Mouse (Mus musculus) midbrain, postnatal 0 days (tissue): ENCODE measurements around the gene Oas1g. TPM values are rescaled to one million over a fixed set of nuclear protein-coding genes. Genes with fewer than 3 reads are reported as not detected.
"Not testable (repeated sequence)": the region's sequence is repeated elsewhere in the genome, so short reads cannot be mapped to it uniquely, and the experiment has no call there.

Experiments
- ATAC-seq: fragments of 200-750 bp; cut with Nextera tagmentation; 2 replicates; pipeline ENCODE4 v1.8.0; 2017; ENCODE audit warnings: moderate number of reproducible peaks, mild to moderate bottlenecking, moderate TSS enrichment, moderate library complexity; ENCODE audit not compliant: low FRiP score
- DNase-seq: peaks from one replicate; pipeline ENCODE4 v3.0.0-alpha.2; 2015; ENCODE audit warnings: low spot score
- H3K27ac ChIP-seq: fragments of 300-500 bp; sonication (generic); 2 replicates; pipeline ENCODE4 v1.5.1; 2014; ENCODE audit warnings: low read depth, mild to moderate bottlenecking, low read length, mixed read lengths
- H3K27me3 ChIP-seq: fragments of 300-500 bp; sonication (generic); 2 replicates; pipeline ENCODE4 v1.6.1; 2014; ENCODE audit warnings: low read length, control low read depth, mixed read lengths; ENCODE audit not compliant: insufficient read depth
- H3K36me3 ChIP-seq: fragments of 300-500 bp; sonication (generic); 2 replicates; pipeline ENCODE4 v1.6.1; 2014; ENCODE audit warnings: low read length, control low read depth, mixed read lengths; ENCODE audit not compliant: insufficient read depth
- H3K4me1 ChIP-seq: fragments of 300-500 bp; sonication (generic); 2 replicates; pipeline ENCODE4 v1.6.1; 2014; ENCODE audit warnings: mild to moderate bottlenecking, control low read depth, antibody characterized with exemption, low read length, mixed read lengths; ENCODE audit not compliant: insufficient read depth
- H3K4me2 ChIP-seq: fragments of 300-500 bp; sonication (generic); 2 replicates; pipeline ENCODE4 v1.6.1; 2014; ENCODE audit warnings: low read depth, mild to moderate bottlenecking, low read length, mixed read lengths; ENCODE audit not compliant: poor library complexity, severe bottlenecking
- H3K4me3 ChIP-seq: fragments of 300-500 bp; sonication (generic); 2 replicates; pipeline ENCODE4 v1.5.1; 2014; ENCODE audit warnings: low read depth, mild to moderate bottlenecking, low read length, moderate library complexity
- H3K9ac ChIP-seq: fragments of 300-500 bp; sonication (generic); replicated peaks from 2 replicates; pipeline ENCODE4 v1.6.1; 2014; ENCODE audit warnings: mild to moderate bottlenecking, low read length, moderate library complexity, mixed read lengths; ENCODE audit not compliant: poor library complexity, severe bottlenecking
- H3K9me3 ChIP-seq: fragments of 300-500 bp; sonication (generic); 2 replicates; pipeline ENCODE4 v1.6.1; 2016; ENCODE audit warnings: low read length, control low read depth
- CTCF ChIP-seq: IDR thresholded peaks from 2 replicates; pipeline ENCODE4 v1.5.1; 2016; ENCODE audit warnings: antibody characterized with exemption, mild to moderate bottlenecking
- WGBS: fragments of 180-500 bp; shearing (Covaris S2); extraction: QIAGEN DNeasy Blood & Tissue Kit; methylation state at CpG from one replicate; pipeline ENCODE4 v1.1.7; 2014; 5-methylcytosine and 5-hydroxymethylcytosine counted together
- polyA plus RNA-seq: library from polyadenylated mRNA; unstranded; fragments of >200 nt; fragmentation: Nextera tagmentation; extraction: Ambion mirVana; gene quantifications from 2 replicates; pipeline ENCODE4 v1.2.1, GENCODE M21; 2015
- total RNA-seq: library from RNA; depleted of rRNA; stranded (reverse); fragments of >200 nt; gene quantifications from 2 replicates; pipeline ENCODE4 v1.2.3, GENCODE M21; 2014

Gene Oas1g
- total and polyA plus RNA-seq, 2 experiments from 2014 or later, result 0.26 to 1.2 TPM

DNA sequence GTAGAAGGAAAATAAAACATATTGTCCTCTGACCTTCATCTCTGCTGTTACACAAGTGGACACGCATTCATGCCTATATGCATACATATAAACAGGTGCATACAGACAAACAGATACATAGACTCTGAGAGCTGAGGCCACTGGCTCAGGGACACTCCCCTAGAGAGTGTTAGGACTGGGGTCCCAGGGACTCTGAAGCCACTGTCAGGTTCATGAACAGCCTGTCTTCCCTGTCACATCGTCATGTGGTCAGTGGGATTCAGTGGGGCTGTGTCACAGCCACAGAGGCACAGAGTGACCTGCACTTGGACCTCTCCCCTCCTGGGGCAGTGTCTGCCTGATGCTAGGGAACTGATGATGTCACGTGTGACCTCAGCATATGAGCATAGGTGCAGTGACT is 32.9 kb upstream of the Oas1g start:
- H3K27ac ChIP-seq, result no peak overlapping the region
- H3K27me3 ChIP-seq, result no peaks in the 10 kb centered on the region
- no peaks in the 10 kb centered on the region for H3K36me3 ChIP-seq
- no peak overlapping the region for H3K4me2 ChIP-seq
- TF ChIP-seq CTCF, result no peak
- no peaks in the 10 kb centered on the region for H3K4me1 ChIP-seq
- no peak for ATAC-seq
- WGBS, result 82% methylated on average over 3 of the region's 3 CpGs
- H3K4me3 ChIP-seq, result no peak overlapping the region
- DNase-seq, result no peak
- H3K9me3 ChIP-seq, result no peaks in the 10 kb centered on the region
- H3K9ac ChIP-seq, result no peak overlapping the region

DNA sequence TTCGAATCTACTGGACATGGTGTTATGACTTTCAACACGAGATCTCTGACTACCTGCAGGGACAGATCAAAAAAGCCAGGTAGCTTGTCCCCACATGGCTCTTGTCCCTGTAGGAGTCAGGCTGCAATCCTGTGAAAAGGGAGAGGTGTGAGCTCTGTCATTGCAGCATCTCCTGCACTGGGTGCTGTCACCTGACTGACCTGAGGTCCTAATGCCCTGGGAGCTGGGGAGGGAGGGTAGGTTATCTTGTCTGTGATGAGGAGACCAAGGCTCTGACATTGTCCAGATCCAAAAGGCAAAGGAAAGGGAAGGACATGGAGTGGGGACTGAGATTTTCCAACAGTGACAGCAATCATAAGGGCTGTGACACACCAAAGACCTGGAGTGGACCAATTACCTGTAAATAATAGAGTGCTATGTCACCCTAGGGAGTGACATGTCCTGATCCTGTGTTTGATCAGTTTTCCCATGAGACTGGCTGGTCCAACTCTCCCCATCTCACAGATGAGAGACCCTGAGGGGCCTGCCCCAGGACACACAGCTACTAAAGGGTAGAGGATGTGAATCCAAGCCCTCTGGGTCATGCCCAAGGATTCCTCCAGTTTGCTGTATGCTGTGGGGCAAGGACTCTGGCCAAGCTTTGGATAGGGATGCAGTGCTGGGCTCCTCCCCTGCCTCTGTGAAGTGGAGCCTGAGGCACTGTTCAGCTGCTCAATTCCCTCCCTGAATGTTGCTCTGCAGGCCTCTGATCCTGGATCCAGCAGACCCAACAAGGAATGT is 31.9 kb upstream of the Oas1g start:
- not testable (repeated sequence) for H3K4me3 ChIP-seq, H3K9me3 ChIP-seq, H3K36me3 ChIP-seq, H3K27ac ChIP-seq, H3K27me3 ChIP-seq, ATAC-seq, DNase-seq, H3K4me2 ChIP-seq, H3K4me1 ChIP-seq, H3K9ac ChIP-seq
- 64% methylated on average over 2 of the region's 2 CpGs for WGBS

GRCm38 (mm10) chr5:120914204-120914603 is 26.8 kb upstream of the Oas1g start, which contains the start of gene Oas1d:
Gene Oas1d (plus strand): TSS chr5:120914536.
- not testable (repeated sequence) for H3K27ac ChIP-seq, ATAC-seq, H3K4me3 ChIP-seq, H3K36me3 ChIP-seq, H3K9me3 ChIP-seq, H3K4me1 ChIP-seq, H3K4me2 ChIP-seq, H3K27me3 ChIP-seq, H3K9ac ChIP-seq
- DNase-seq, result peak; percentile 42
- 51% methylated on average over 8 of the region's 8 CpGs for WGBS
- TF ChIP-seq CTCF, result peak; percentile 53

DNA sequence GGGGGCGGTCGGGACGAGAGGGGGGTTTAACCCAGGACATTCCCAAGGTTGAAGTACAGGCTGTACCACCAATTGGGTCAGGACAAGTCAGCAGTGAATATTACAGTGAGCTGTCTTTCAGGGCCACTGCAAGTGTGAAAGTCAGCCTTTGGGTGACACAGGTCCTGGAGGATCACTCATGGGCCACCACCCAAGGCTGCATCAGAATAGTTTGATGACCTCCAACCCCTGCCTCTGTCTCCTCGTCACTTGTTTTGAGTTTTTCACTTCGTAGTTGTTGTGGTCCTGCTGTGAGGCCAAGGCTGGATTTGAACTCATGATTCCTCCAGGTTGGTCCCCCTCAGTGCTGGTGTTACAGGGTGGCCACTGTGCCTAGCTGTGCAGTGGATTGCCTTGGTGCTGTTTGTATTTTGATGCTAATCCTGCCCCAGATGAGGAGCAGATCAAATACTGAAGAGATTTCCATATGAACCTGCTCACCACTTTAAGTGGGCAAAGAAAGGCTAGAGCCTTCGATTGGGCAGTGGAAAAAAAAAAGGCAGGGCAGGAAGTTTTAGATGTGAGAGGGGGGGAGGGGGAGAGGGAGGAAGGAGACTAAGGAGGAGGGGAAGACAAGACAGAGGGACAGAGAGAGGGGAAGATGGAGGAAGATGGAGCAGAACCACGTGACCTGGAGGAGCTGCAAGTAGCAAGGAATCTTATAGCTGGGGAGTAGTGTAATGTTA is 20.9 kb upstream of the Oas1g start:
- H3K9me3 ChIP-seq, result no peaks in the 10 kb centered on the region
- H3K4me2 ChIP-seq, result no peak overlapping the region
- 44% methylated on average over 7 of the region's 7 CpGs for WGBS
- no peak for TF ChIP-seq CTCF
- H3K27ac ChIP-seq, result no peak overlapping the region
- H3K36me3 ChIP-seq, result no peaks in the 10 kb centered on the region
- no peak for ATAC-seq
- no peak overlapping the region for H3K9ac ChIP-seq
- no peak overlapping the region for H3K4me3 ChIP-seq
- DNase-seq, result no peak
- H3K4me1 ChIP-seq, result no peaks in the 10 kb centered on the region
- no peaks in the 10 kb centered on the region for H3K27me3 ChIP-seq

DNA sequence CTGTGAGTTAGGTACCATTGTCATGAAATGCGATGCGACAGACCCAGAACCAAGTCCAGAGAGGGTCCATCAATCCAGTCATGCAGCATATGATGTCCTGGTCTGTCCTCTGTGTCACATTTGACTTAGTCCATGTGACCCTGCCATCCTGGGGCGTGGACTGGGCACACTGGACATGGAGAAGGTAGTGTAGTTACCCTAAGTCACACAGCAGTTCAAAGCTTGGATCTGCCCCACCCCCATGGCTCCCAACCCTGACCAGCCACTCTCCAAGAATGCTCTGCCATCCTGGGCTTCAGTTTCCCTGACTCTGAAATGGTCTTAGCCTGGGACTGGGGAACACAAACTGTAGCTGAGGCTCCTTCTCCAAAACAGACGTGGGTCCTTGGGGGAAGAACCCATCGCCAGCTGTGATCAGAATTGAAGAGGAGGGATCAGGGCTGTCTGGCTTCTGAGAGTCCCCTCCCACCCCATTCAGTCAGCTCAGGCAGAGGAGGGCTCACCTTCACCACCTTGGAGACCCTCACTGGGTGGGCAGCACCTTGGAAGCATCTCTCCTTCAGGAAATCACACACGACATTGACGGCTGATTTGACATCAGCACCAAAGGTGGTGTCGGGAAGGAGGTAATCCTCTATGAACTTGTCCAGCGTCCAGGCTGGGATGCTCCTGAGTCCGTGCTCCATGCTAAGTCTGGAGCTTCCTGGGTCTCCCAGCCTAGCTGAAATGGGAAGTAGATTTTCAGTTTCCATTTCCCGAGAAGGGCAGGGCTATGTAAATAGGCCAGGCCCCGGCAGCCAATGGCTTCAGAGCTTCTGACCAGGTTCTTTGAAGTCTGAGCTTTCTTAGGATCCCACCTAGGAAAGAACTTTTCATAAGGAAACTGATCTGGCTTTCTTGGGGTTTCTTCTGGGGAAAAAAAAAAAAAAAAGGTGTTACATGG is 19.6 kb upstream of the Oas1g start, which contains the start of gene Oas1a:
TSS of gene Oas1a (minus strand) at position 731 of the 943 bp plus-strand sequence.
- not testable (repeated sequence) for H3K27me3 ChIP-seq, H3K9me3 ChIP-seq, H3K27ac ChIP-seq, H3K4me3 ChIP-seq, H3K36me3 ChIP-seq, H3K4me2 ChIP-seq, H3K9ac ChIP-seq, DNase-seq, ATAC-seq, H3K4me1 ChIP-seq
- 35% methylated on average over 9 of the region's 12 CpGs for WGBS
